Mouse (Mus musculus): ENCODE measurements around the gene Zfp606.

GRCm38 (mm10) chr7:12479009-12479346, 885 bp downstream of the Zfp606 start:
- TF ChIP-seq CTCF (IDR thresholded peaks at IDR 0.05; ENCODE audit: borderline replicate concordance, control insufficient read depth, extremely low read depth, insufficient read depth, low read length, poor library complexity) (no peak), POLR2A (IDR thresholded peaks at IDR 0.05; ENCODE audit: control insufficient read depth, extremely low read depth, insufficient read depth, low read length, poor library complexity) (no peak)

Measured in thymus, adult 2 months (tissue).